ENCODE assay signal across 8 mouse cellular contexts in genomic region chr14:117938554-117938953, GRCm38 (mm10).
DNase-seq lines count a peak whose midpoint lies in the region; ATAC-seq and TF ChIP-seq lines count a peak whose summit lies in the region.

No protein-coding gene starts in this region.

- no peak overlapping the region for H3K4me2 ChIP-seq in kidney, embryonic 16.5 days (replicated peaks; ENCODE audit: low read depth, low read length)
- no peak overlapping the region for H3K4me2 ChIP-seq in heart, postnatal 0 days (ENCODE audit: low read depth, low read length)

- H3K36me3 ChIP-seq in kidney, embryonic 16.5 days (ENCODE audit: insufficient read depth, low read length) = no peaks in the 10 kb centered on the region
- no peaks in the 10 kb centered on the region for H3K36me3 ChIP-seq in E14TG2a.4 (ENCODE audit: insufficient read depth, low read length)
- no peaks in the 10 kb centered on the region for H3K36me3 ChIP-seq in heart, postnatal 0 days (replicated peaks; ENCODE audit: control insufficient read depth, insufficient read depth, low read length)

- no peak for TF ChIP-seq EP300 in heart, postnatal 0 days (IDR thresholded peaks at IDR 0.05; ENCODE audit: low read depth)

- ATAC-seq in kidney, embryonic 16.5 days (ENCODE audit: low FRiP score, low TSS enrichment) = no peak
- no peak for ATAC-seq in heart, postnatal 0 days (ENCODE audit: insufficient read depth, low read depth)
- ATAC-seq in megakaryocyte, adult 5-6 weeks (ENCODE audit: poor library complexity, severe bottlenecking) = peak; percentile 51; the same call in 1 of the 2 replicates

- DNase-seq in kidney, adult 9 months = peak; percentile 40
- peak; percentile 61 for DNase-seq in adrenal gland, postnatal 10 days
- peak; percentile 67 for DNase-seq in heart, postnatal 0 days (ENCODE audit: low spot score)
- no peak for DNase-seq in ovary, postnatal 36 days (ENCODE audit: low spot score)
- DNase-seq in urinary bladder, postnatal 36 days (ENCODE audit: low spot score in 2 of 2) = no peak

- H3K9ac ChIP-seq in kidney, embryonic 16.5 days (replicated peaks; ENCODE audit: low read length) = no peak overlapping the region
- H3K9ac ChIP-seq in heart, postnatal 0 days (replicated peaks; ENCODE audit: low read depth, low read length) = no peak overlapping the region

- H3K9me3 ChIP-seq in kidney, embryonic 16.5 days (ENCODE audit: low read length) = no peaks in the 10 kb centered on the region
- no peaks in the 10 kb centered on the region for H3K9me3 ChIP-seq in E14TG2a.4 (ENCODE audit: low read length)
- H3K9me3 ChIP-seq in heart, postnatal 0 days (replicated peaks; ENCODE audit: control insufficient read depth, low read length) = no peaks in the 10 kb centered on the region

- H3K27me3 ChIP-seq in kidney, embryonic 16.5 days (ENCODE audit: insufficient read depth, low read length) = no peaks in the 10 kb centered on the region
- H3K27me3 ChIP-seq in E14TG2a.4 (ENCODE audit: insufficient read depth, low read length) = no peaks in the 10 kb centered on the region
- peaks cover 47% of the 10 kb centered on the region for H3K27me3 ChIP-seq in heart, postnatal 0 days (ENCODE audit: control insufficient read depth, insufficient read depth, low read length)

- peak; percentile 46 for TF ChIP-seq CTCF in E14TG2a.4 (conservative IDR thresholded peaks at IDR 0.05; ENCODE audit: low read length)
- peak; percentile 32 for TF ChIP-seq CTCF in heart, postnatal 0 days (IDR thresholded peaks at IDR 0.05; ENCODE audit: low read depth)

- 11% methylated on average over 2 of the region's 2 CpGs for WGBS in kidney, embryonic 16.5 days
- 27% methylated on average over 2 of the region's 2 CpGs for WGBS in heart, postnatal 0 days

- H3K4me1 ChIP-seq in kidney, embryonic 16.5 days (ENCODE audit: insufficient read depth, low read length) = no peaks in the 10 kb centered on the region
- H3K4me1 ChIP-seq in E14TG2a.4 (replicated peaks; ENCODE audit: low read depth, low read length) = peaks cover 7% of the 10 kb centered on the region; the same call in 1 of the 2 replicates
- no peaks in the 10 kb centered on the region for H3K4me1 ChIP-seq in heart, postnatal 0 days (ENCODE audit: control insufficient read depth, insufficient read depth)

- no peak overlapping the region for H3K27ac ChIP-seq in kidney, embryonic 16.5 days (ENCODE audit: low read length)
- no peak overlapping the region for H3K27ac ChIP-seq in heart, postnatal 0 days (ENCODE audit: low read depth)

- H3K4me3 ChIP-seq in kidney, embryonic 16.5 days (ENCODE audit: low read length) = no peak overlapping the region
- H3K4me3 ChIP-seq in E14TG2a.4 (replicated peaks; ENCODE audit: low read length) = no peak overlapping the region
- H3K4me3 ChIP-seq in heart, postnatal 0 days (ENCODE audit: low read depth, low read length) = no peak overlapping the region

Comparison
In these comparisons a context has a peak if more than half of its experiments do, and no peak if none do; other contexts are left out.
1. DNase-seq: peak in kidney, adult 9 months (single experiment), adrenal gland, postnatal 10 days (single experiment) and heart, postnatal 0 days (single experiment); none in ovary, postnatal 36 days (single experiment) and urinary bladder, postnatal 36 days (0 of 2).